Mouse (Mus musculus) heart, embryonic 14.5 days (tissue): ENCODE measurements at regions not wholly inside any gene's neighbourhood (a gene's known extent, or its start where the extent isn't known, plus 50 kb on each side); places are given as distances from the start of the nearest gene placed in this dataset.

Experiments
- ATAC-seq: fragments of 200-750 bp; cut with Nextera tagmentation; 2 replicates; pipeline ENCODE4 v1.8.0; 2017; ENCODE audit warnings: low read depth, moderate TSS enrichment; ENCODE audit not compliant: insufficient number of reproducible peaks, insufficient read depth, low FRiP score
- H3K27ac ChIP-seq, 2 experiments: fragments of 200-500 bp in 1 of 2; fragments of 300-500 bp in 1 of 2; sonication (generic) in 1 of 2; replicated peaks in 1 of 2; 2 replicates each; pipeline ENCODE4 v1.5.1; 2012 to 2014; ENCODE audit warnings: low read depth in 2 of 2, low read length in 2 of 2, control low read depth in 1 of 2, mild to moderate bottlenecking in 1 of 2, mixed read lengths in 1 of 2; ENCODE audit not compliant: control insufficient read depth in 1 of 2, insufficient read depth in 1 of 2
- H3K27me3 ChIP-seq: fragments of 300-500 bp; sonication (generic); 2 replicates; pipeline ENCODE4 v1.6.1; 2014; ENCODE audit warnings: mild to moderate bottlenecking, low read length, control low read depth; ENCODE audit not compliant: control insufficient read depth, insufficient read depth
- H3K36me3 ChIP-seq: fragments of 300-500 bp; sonication (generic); 2 replicates; pipeline ENCODE4 v1.6.1; 2014; ENCODE audit warnings: mild to moderate bottlenecking, control low read depth, low read length, mixed read lengths; ENCODE audit not compliant: control insufficient read depth, insufficient read depth
- H3K4me1 ChIP-seq, 2 experiments: fragments of 200-500 bp in 1 of 2; fragments of 300-500 bp in 1 of 2; sonication (generic) in 1 of 2; 2 replicates each; pipeline ENCODE4 v1.6.1; 2012 to 2014; ENCODE audit warnings: low read length in 2 of 2, control low read depth in 1 of 2, mixed read lengths in 1 of 2; ENCODE audit not compliant: control insufficient read depth in 2 of 2, insufficient read depth in 2 of 2
- H3K4me2 ChIP-seq: fragments of 300-500 bp; sonication (generic); 2 replicates; pipeline ENCODE4 v1.6.1; 2014; ENCODE audit warnings: mild to moderate bottlenecking, low read length
- H3K4me3 ChIP-seq, 2 experiments: fragments of 200-500 bp in 1 of 2; fragments of 300-500 bp in 1 of 2; sonication (generic) in 1 of 2; 2 replicates each; pipeline ENCODE4 v1.5.1; 2012 to 2014; ENCODE audit warnings: low read length in 2 of 2, mild to moderate bottlenecking in 2 of 2, control low read depth in 1 of 2, low read depth in 1 of 2, moderate library complexity in 1 of 2; ENCODE audit not compliant: control insufficient read depth in 1 of 2, insufficient read depth in 1 of 2
- H3K9ac ChIP-seq: fragments of 300-500 bp; sonication (generic); 2 replicates; pipeline ENCODE4 v1.6.1; 2014; ENCODE audit warnings: mild to moderate bottlenecking, low read length
- H3K9me3 ChIP-seq: fragments of 300-500 bp; sonication (generic); 2 replicates; pipeline ENCODE4 v1.6.1; 2016; ENCODE audit warnings: low read length, control low read depth; ENCODE audit not compliant: control insufficient read depth
- WGBS: fragments of 180-500 bp; shearing (Covaris S2); extraction: QIAGEN DNeasy Blood & Tissue Kit; methylation state at CpG from one replicate; pipeline ENCODE4 v1.1.7; 2014; 5-methylcytosine and 5-hydroxymethylcytosine counted together

DNA sequence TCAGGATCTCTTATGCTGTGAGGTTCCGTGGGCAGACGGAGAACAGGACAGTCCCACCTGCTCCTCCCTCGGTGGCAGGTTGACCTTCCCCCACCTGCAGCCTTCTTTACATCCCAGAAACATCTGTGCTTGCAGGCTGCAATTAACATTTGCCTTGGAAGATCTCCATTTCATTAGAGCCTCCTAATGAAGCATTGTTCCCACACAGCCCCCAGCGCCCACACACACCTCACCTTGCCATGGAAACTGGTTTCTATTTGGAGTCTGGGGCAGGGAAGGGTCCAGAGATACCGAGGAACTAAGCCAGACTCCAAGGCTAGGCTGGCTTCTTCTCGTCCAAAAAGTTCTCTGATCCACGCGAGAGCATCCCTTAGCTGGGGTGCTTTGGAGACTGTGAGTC is 56.6 kb upstream of the Rpl38 start:
- Histone ChIP-seq H3K4me3 (no peak overlapping the region), H3K27me3 (no peaks in the 10 kb centered on the region), H3K4me2 (no peak overlapping the region), H3K36me3 (no peaks in the 10 kb centered on the region), H3K9ac (no peak overlapping the region), H3K4me1 (no peaks in the 10 kb centered on the region; a peak in 1 of 4 replicates), H3K27ac (no peak overlapping the region), H3K9me3 (peaks cover 2% of the 10 kb centered on the region; the same call in 1 of the 2 replicates)
- WGBS = 76% methylated on average over 8 of the region's 8 CpGs
- no peak for ATAC-seq

- Histone ChIP-seq H3K27me3 (no peaks in the 10 kb centered on the region), H3K9me3 (peaks cover 6% of the 10 kb centered on the region), H3K36me3 (no peaks in the 10 kb centered on the region), H3K4me1 (no peaks in the 10 kb centered on the region; a peak in 1 of 4 replicates), H3K4me2 (no peak overlapping the region), H3K27ac (no peak overlapping the region), H3K4me3 (no peak overlapping the region), H3K9ac (no peak overlapping the region)
- no peak for ATAC-seq
- 86% methylated on average over 9 of the region's 9 CpGs for WGBS
Observed at GRCm38 (mm10) chr11:114608009-114608408, 60.3 kb upstream of the Rpl38 start.

GRCm38 (mm10) chr11:114603108-114603507 is 65.2 kb upstream of the Rpl38 start:
- Histone ChIP-seq H3K27me3 (no peaks in the 10 kb centered on the region), H3K9ac (no peak overlapping the region), H3K27ac (no peak overlapping the region), H3K36me3 (no peaks in the 10 kb centered on the region), H3K4me1 (no peaks in the 10 kb centered on the region), H3K9me3 (peaks cover 5% of the 10 kb centered on the region; the same call in 1 of the 2 replicates), H3K4me2 (no peak overlapping the region), H3K4me3 (no peak overlapping the region)
- ATAC-seq = no peak
- 77% methylated on average over 6 of the region's 6 CpGs for WGBS

- no peak overlapping the region for H3K4me3 ChIP-seq
- no peak overlapping the region for H3K27ac ChIP-seq
- H3K4me2 ChIP-seq = no peak overlapping the region
- H3K9me3 ChIP-seq = no peaks in the 10 kb centered on the region
- no peaks in the 10 kb centered on the region for H3K36me3 ChIP-seq
- no peaks in the 10 kb centered on the region for H3K27me3 ChIP-seq
- no peak overlapping the region for H3K9ac ChIP-seq
- 56% methylated on average over 2 of the region's 2 CpGs for WGBS
- H3K4me1 ChIP-seq = no peaks in the 10 kb centered on the region
- no peak for ATAC-seq
Observed at GRCm38 (mm10) chr11:114597225-114597624, 71.1 kb upstream of the Rpl38 start.

GRCm38 (mm10) chr11:114592961-114593360 is 75.4 kb upstream of the Rpl38 start:
- Histone ChIP-seq H3K4me3 (no peak overlapping the region), H3K4me2 (no peak overlapping the region), H3K4me1 (no peaks in the 10 kb centered on the region), H3K9ac (no peak overlapping the region), H3K27me3 (no peaks in the 10 kb centered on the region), H3K36me3 (no peaks in the 10 kb centered on the region), H3K9me3 (no peaks in the 10 kb centered on the region), H3K27ac (no peak overlapping the region)
- WGBS = 63% methylated on average over 9 of the region's 9 CpGs
- no peak for ATAC-seq

DNA sequence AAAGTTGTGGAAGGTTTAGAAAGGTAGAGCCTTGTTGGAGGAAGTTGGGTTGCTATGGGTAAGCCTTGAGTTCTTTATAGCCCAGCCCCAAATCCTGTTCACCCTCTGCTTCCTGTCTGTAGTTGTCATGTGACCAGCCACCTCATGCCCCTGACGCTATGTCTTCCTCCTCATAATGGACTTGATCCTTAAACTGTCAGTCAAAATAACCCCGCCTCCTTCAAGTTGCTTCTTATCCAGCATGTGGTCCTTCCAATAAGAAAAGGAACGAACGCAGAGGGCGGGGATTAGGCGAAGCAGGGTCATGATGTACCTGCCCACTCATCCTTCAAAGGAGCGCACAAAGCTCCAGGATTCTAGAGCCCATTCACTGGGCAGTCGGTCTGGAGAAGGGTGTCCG is 79.8 kb upstream of the Rpl38 start:
- no peaks in the 10 kb centered on the region for H3K4me1 ChIP-seq
- H3K9me3 ChIP-seq = 0 out of 2 replicates have a peak, but pooled peaks cover 2% of the 10 kb centered on the region
- ATAC-seq = no peak
- no peak overlapping the region for H3K4me2 ChIP-seq
- no peak overlapping the region for H3K9ac ChIP-seq
- H3K4me3 ChIP-seq = no peak overlapping the region
- no peaks in the 10 kb centered on the region for H3K36me3 ChIP-seq
- H3K27ac ChIP-seq = no peak overlapping the region
- no peaks in the 10 kb centered on the region for H3K27me3 ChIP-seq
- WGBS = 64% methylated on average over 9 of the region's 9 CpGs

DNA sequence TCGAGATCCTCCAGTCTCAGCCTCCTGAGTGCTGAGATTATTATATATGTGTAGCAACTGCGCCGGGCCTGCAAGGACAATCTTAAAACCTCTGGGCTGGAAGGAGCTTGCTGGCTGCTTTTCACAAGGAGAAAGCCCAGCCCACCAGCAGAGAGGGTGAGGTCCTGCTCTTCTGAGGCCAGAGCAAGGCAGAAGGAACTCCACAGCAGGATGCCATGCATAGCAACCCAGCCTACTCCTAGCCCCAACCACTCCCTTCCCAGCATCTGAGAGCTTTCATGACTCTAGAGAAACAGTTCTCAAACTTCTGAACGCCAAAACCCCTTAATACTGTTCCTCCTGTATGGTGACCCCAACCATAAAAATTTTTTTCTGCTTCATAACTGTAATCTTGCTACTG is 80.3 kb upstream of the Rpl38 start:
- Histone ChIP-seq H3K36me3 (no peaks in the 10 kb centered on the region), H3K27ac (no peak overlapping the region), H3K27me3 (no peaks in the 10 kb centered on the region), H3K4me3 (no peak overlapping the region), H3K4me1 (no peaks in the 10 kb centered on the region), H3K9ac (no peak overlapping the region), H3K4me2 (no peak overlapping the region), H3K9me3 (0 out of 2 replicates have a peak, but pooled peaks cover 2% of the 10 kb centered on the region)
- ATAC-seq = no peak
- WGBS = 76% methylated on average over 4 of the region's 4 CpGs

GRCm38 (mm10) chr11:114586400-114586799 is 81.9 kb upstream of the Rpl38 start:
- Histone ChIP-seq H3K36me3 (no peaks in the 10 kb centered on the region), H3K27ac (no peak overlapping the region), H3K4me1 (no peaks in the 10 kb centered on the region), H3K4me3 (no peak overlapping the region), H3K4me2 (no peak overlapping the region), H3K27me3 (no peaks in the 10 kb centered on the region), H3K9me3 (peaks cover 10% of the 10 kb centered on the region; the same call in 1 of the 2 replicates), H3K9ac (no peak overlapping the region)
- ATAC-seq = no peak
- WGBS = 85% methylated on average over 12 of the region's 12 CpGs
